Mouse (Mus musculus) hindbrain, embryonic 11.5 days (tissue): ENCODE data around the gene Slc30a3. TPM values are rescaled to one million over a fixed set of nuclear protein-coding genes. Genes with fewer than 3 reads are reported as not detected.

ENCODE experiments used
- ATAC-seq: fragments of 200-750 bp; cut with Nextera tagmentation; 2 replicates; pipeline ENCODE4 v1.8.0; 2017; ENCODE audit warnings: mild to moderate bottlenecking, moderate TSS enrichment, moderate library complexity; ENCODE audit not compliant: low FRiP score
- DNase-seq: peaks from one replicate; pipeline ENCODE4 v3.0.0-alpha.2; 2015; ENCODE audit warnings: low spot score
- H3K27ac ChIP-seq: fragments of 300-500 bp; sonication (generic); 2 replicates; pipeline ENCODE4 v1.5.1; 2014; ENCODE audit warnings: mild to moderate bottlenecking, low read depth, low read length
- H3K27me3 ChIP-seq: fragments of 300-500 bp; sonication (generic); 2 replicates; pipeline ENCODE4 v1.6.1; 2014; ENCODE audit warnings: mild to moderate bottlenecking, low read length, moderate library complexity, mixed read lengths; ENCODE audit not compliant: control insufficient read depth, insufficient read depth
- H3K36me3 ChIP-seq: fragments of 300-500 bp; sonication (generic); 2 replicates; pipeline ENCODE4 v1.6.1; 2014; ENCODE audit warnings: mild to moderate bottlenecking, low read length, moderate library complexity, mixed read lengths; ENCODE audit not compliant: control insufficient read depth, insufficient read depth
- H3K4me1 ChIP-seq: fragments of 300-500 bp; sonication (generic); replicated peaks from 2 replicates; pipeline ENCODE4 v1.6.1; 2014; ENCODE audit warnings: low read length, mixed read lengths; ENCODE audit not compliant: control insufficient read depth, insufficient read depth
- H3K4me2 ChIP-seq: fragments of 300-500 bp; sonication (generic); replicated peaks from 2 replicates; pipeline ENCODE4 v1.6.1; 2014; ENCODE audit warnings: mild to moderate bottlenecking, low read depth, low read length
- H3K4me3 ChIP-seq: fragments of 300-500 bp; sonication (generic); 2 replicates; pipeline ENCODE4 v1.5.1; 2014; ENCODE audit warnings: low read depth, low read length
- H3K9ac ChIP-seq: fragments of 300-500 bp; sonication (generic); 2 replicates; pipeline ENCODE4 v1.6.1; 2014; ENCODE audit warnings: low read depth, low read length
- H3K9me3 ChIP-seq: fragments of 300-500 bp; sonication (generic); 2 replicates; pipeline ENCODE4 v1.6.1; 2016; ENCODE audit warnings: low read length; ENCODE audit not compliant: control insufficient read depth
- WGBS: fragments of 180-500 bp; shearing (Covaris S2); extraction: QIAGEN DNeasy Blood & Tissue Kit; methylation state at CpG from one replicate; pipeline ENCODE4 v1.1.7; 2014; 5-methylcytosine and 5-hydroxymethylcytosine counted together
- polyA plus RNA-seq: library from polyadenylated mRNA; unstranded; fragments of >200 nt; fragmentation: Nextera tagmentation; extraction: Ambion mirVana; gene quantifications from 2 replicates; pipeline ENCODE4 v1.2.1, GENCODE M21; 2014

The Slc30a3 gene
- polyA plus RNA-seq, 1 experiment from 2014 or later: 9.2 TPM

DNA sequence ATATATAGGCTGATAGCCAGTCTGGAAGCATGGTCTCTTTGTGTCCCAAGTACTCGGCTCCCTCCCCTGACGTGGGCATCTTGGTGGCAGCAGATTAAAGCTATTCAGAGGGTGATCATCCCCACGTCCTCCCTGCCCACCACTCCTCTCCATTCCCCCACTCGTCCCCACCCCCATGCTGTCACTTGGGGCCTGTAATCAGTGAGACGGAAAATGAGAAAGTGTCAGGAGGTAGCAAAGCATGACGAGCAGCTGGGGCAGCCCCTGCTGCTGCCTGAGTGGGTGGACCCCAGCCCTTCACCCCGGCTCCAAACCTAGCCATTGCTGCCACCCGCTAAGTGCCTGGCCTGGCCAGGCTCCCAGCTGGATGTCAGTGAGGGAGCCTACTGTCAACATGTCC, 24.1 kb downstream of the Slc30a3 start:
- H3K4me2 ChIP-seq: no peak overlapping the region
- peak; percentile 58 for DNase-seq
- no peak overlapping the region for H3K9ac ChIP-seq
- no peaks in the 10 kb centered on the region for H3K9me3 ChIP-seq
- 0 out of 2 replicates have a peak, but pooled peaks cover 2% of the 10 kb centered on the region for H3K36me3 ChIP-seq
- H3K27ac ChIP-seq: no peak overlapping the region
- no peaks in the 10 kb centered on the region for H3K4me1 ChIP-seq
- peak; percentile 81 for ATAC-seq
- WGBS: 8% methylated on average over 8 of the region's 8 CpGs
- peaks cover 2% of the 10 kb centered on the region; the same call in 1 of the 2 replicates for H3K27me3 ChIP-seq
- H3K4me3 ChIP-seq: no peak overlapping the region

GRCm38 (mm10) chr5:31082935-31083625, 25.0 kb downstream of the Slc30a3 start:
- DNase-seq (peak; percentile 20), ATAC-seq (0 out of 2 replicates have a peak, but pooled peaks have one; percentile 39)
- H3K36me3 ChIP-seq: 0 out of 2 replicates have a peak, but pooled peaks cover 3% of the 10 kb centered on the region
- H3K9ac ChIP-seq: no peak overlapping the region
- 36% methylated on average over 12 of the region's 12 CpGs for WGBS
- no peaks in the 10 kb centered on the region for H3K4me1 ChIP-seq
- H3K27ac ChIP-seq: peak overlapping the region; percentile 63
- H3K27me3 ChIP-seq: no peaks in the 10 kb centered on the region
- no peak overlapping the region for H3K4me3 ChIP-seq
- H3K9me3 ChIP-seq: no peaks in the 10 kb centered on the region
- no peak overlapping the region for H3K4me2 ChIP-seq

DNA sequence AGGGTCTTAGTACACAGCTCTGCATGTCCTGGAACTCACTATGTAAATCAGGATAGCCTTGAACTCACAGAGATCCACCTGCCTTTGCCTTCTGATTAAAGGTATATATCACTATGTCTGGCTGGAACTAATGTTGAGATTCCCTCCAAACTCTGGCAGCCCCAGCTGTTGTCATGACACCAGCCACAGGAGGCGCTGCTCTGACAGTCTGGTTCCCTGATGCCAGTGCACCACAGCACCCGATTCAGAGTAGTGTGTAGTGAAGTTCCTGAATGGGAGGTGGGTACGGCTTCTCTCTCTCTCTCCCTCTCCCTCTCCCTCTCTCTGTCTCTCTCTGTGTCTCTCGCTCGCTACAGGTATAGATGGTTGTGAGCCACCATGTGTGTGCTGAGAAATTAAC, 25.7 kb downstream of the Slc30a3 start:
- WGBS: 11% methylated on average over 5 of the region's 5 CpGs

DNA sequence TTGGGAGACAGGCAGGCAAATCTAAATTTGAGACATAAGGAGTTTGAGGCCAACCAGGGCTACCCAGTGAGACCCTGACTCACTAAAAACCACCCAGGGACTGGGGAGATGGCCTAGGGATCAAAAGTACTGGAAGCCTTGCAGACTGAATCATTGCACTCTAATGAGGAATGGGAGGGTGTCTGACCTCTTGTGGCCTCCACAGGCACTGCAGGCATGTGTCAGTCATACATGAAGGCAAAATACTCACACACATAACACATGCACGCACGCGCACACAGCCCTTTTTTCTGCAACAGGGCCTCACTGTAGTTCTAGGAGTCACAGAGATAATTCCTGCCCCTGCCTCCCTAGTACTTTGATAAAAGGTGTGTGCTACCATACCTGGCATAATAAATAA, 26.7 kb downstream of the Slc30a3 start:
- H3K9ac ChIP-seq: no peak overlapping the region
- no peaks in the 10 kb centered on the region for H3K4me1 ChIP-seq
- no peak overlapping the region for H3K27ac ChIP-seq
- H3K4me2 ChIP-seq: no peak overlapping the region
- ATAC-seq: no peak
- no peak overlapping the region for H3K4me3 ChIP-seq
- no peaks in the 10 kb centered on the region for H3K27me3 ChIP-seq
- peaks cover 10% of the 10 kb centered on the region; the same call in 1 of the 2 replicates for H3K36me3 ChIP-seq
- 84% methylated on average over 3 of the region's 3 CpGs for WGBS
- peak; percentile 68 for DNase-seq
- no peaks in the 10 kb centered on the region for H3K9me3 ChIP-seq

More for the DNA sequence above, 25.7 kb downstream of the Slc30a3 start:
- Histone ChIP-seq H3K27ac (peak overlapping the region; percentile 48; the same call in 1 of the 2 replicates), H3K9me3 (no peaks in the 10 kb centered on the region), H3K4me1 (no peaks in the 10 kb centered on the region), H3K4me3 (no peak overlapping the region), H3K36me3 (0 out of 2 replicates have a peak, but pooled peaks cover 7% of the 10 kb centered on the region), H3K9ac (no peak overlapping the region), H3K4me2 (no peak overlapping the region), H3K27me3 (no peaks in the 10 kb centered on the region)
- ATAC-seq (peak; percentile 39; the same call in 1 of the 2 replicates), DNase-seq (peak; percentile 74)

- Histone ChIP-seq H3K9me3 (no peaks in the 10 kb centered on the region), H3K27me3 (no peaks in the 10 kb centered on the region), H3K27ac (no peak overlapping the region), H3K36me3 (peaks cover 12% of the 10 kb centered on the region; the same call in 1 of the 2 replicates), H3K9ac (no peak overlapping the region), H3K4me1 (no peaks in the 10 kb centered on the region), H3K4me3 (no peak overlapping the region), H3K4me2 (no peak overlapping the region)
- ATAC-seq (no peak), DNase-seq (no peak)
- WGBS: 71% methylated on average over 3 of the region's 3 CpGs
Observed at GRCm38 (mm10) chr5:31080795-31081164, 27.3 kb downstream of the Slc30a3 start.

GRCm38 (mm10) chr5:31080059-31080794, 27.8 kb downstream of the Slc30a3 start:
- ATAC-seq (no peak), DNase-seq (no peak)
- Histone ChIP-seq H3K4me2 (no peak overlapping the region), H3K36me3 (peaks cover 12% of the 10 kb centered on the region; the same call in 1 of the 2 replicates), H3K27me3 (no peaks in the 10 kb centered on the region), H3K27ac (no peak overlapping the region), H3K9ac (no peak overlapping the region), H3K4me1 (no peaks in the 10 kb centered on the region), H3K9me3 (no peaks in the 10 kb centered on the region), H3K4me3 (no peak overlapping the region)
- 85% methylated on average over 13 of the region's 13 CpGs for WGBS

DNA sequence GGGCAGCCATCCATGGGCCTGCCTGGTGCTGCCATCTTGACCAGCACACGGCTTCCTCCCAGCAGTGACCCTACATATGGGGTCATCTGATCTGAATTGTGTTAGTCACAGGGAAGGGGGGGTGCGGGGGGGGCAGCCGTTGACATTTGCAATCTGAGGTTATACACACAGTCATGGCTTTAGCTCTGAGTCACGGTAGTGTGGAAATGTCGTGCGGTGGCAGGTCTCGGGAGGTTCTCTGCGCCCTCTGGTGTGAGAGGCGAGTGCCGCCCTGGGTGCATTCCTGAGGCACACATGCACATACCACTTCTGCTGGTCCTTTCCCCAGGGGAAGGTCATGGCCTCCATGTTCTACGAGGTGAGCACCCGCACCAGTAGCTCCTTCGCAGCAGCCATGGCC, 31.7 kb downstream of the Slc30a3 start:
- WGBS: 91% methylated on average over 13 of the region's 13 CpGs
- no peak for ATAC-seq
- H3K4me1 ChIP-seq: no peaks in the 10 kb centered on the region
- H3K4me2 ChIP-seq: no peak overlapping the region
- DNase-seq: no peak
- H3K9me3 ChIP-seq: no peaks in the 10 kb centered on the region
- peaks cover 18% of the 10 kb centered on the region for H3K36me3 ChIP-seq
- H3K27me3 ChIP-seq: no peaks in the 10 kb centered on the region
- H3K9ac ChIP-seq: no peak overlapping the region
- H3K27ac ChIP-seq: no peak overlapping the region
- no peak overlapping the region for H3K4me3 ChIP-seq

DNA sequence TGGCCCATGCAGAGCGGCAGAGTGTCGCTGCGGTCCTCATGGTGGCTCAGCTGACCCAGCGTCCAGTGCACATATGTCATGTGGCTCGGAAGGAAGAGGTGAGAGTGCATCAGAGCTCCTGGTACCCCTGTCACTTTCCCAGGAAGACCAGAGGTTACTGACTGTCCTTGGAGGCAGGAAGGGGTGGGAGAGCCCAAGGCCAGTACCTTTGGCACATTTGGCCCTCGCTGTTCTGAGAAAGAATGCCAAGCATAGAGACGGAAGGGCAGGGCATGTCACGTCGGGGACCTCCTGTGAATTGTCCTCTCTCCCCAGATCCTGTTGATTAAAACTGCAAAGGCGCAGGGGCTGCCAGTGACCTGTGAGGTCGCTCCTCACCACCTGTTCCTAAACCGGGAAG, 34.9 kb downstream of the Slc30a3 start:
- H3K4me3 ChIP-seq: no peak overlapping the region
- H3K27me3 ChIP-seq: no peaks in the 10 kb centered on the region
- no peaks in the 10 kb centered on the region for H3K9me3 ChIP-seq
- no peak for ATAC-seq
- H3K4me1 ChIP-seq: no peaks in the 10 kb centered on the region
- no peak overlapping the region for H3K27ac ChIP-seq
- no peak overlapping the region for H3K9ac ChIP-seq
- no peak for DNase-seq
- no peak overlapping the region for H3K4me2 ChIP-seq
- WGBS: 94% methylated on average over 12 of the region's 12 CpGs
- peaks cover 25% of the 10 kb centered on the region for H3K36me3 ChIP-seq
